Mouse (Mus musculus) retina, adult 2 months (tissue): ENCODE measurements at regions not wholly inside any gene's neighbourhood (a gene's known extent, or its start where the extent isn't known, plus 50 kb on each side); places are given as distances from the start of the nearest gene placed in this dataset.

Experiments used
- DNase-seq: peaks from one replicate; pipeline ENCODE4 v3.0.0-alpha.2; 2012; ENCODE audit warnings: low read depth, low spot score

DNA sequence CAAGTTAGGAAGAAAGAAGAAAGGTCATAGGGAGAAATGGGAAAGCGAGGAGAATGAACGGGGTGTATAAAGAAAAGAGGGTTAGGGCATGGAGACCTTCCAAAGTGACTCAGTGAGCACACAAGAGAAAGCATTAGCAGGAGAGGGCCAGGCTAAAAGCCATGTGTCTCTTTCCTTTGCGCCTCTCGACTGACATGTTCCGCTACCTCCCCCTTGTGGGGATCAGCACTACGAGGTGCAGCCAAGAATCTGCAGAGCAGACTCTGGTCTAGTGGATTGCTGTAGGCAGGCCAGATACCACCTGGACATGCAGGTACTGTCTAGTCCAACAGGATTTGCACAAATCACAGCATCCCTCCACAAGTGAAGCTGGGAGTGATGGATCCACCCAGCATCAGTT is 54.0 kb downstream of the Kcna5 start:
- no peak for DNase-seq

DNA sequence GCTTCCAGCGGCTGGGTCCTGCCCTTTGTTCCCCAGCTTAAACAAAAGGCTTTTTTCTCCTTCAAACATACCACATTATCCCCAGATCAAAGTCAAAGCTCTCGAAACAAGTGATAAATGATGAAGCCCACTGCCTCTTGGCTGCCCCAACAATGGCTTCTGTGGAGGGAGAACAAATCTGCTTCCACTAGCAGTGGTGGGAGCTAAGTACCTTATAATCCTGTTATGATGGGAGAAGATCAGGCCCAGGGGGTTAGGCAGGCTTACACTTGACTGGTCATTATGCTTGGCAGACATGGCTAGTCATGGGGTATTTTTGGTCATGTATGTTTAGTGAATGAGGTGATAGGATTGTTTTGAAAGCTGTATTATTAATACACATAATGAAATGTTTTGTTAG is 57.7 kb downstream of the Kcna5 start:
- no peak for DNase-seq

DNA sequence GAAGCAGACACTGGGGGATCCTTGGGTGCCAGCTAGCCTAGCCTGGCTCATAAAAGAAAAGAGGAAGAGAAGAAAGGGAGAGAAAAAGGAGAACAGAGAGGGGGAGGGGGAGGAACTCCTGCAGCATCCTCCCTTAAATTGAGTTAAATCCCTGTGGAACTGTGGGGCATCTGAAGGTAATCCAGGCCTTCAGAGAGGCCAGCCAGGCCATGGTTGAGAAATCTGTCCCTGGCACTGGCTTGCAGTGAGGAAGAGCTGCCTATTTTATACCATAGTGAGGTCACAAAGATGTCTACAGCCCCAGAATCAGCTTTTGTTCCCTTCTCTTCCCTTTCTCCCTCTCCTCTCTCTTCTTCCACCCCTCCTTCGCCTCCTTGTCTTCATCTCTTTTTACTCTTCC is 58.5 kb downstream of the Kcna5 start:
- no peak for DNase-seq

DNA sequence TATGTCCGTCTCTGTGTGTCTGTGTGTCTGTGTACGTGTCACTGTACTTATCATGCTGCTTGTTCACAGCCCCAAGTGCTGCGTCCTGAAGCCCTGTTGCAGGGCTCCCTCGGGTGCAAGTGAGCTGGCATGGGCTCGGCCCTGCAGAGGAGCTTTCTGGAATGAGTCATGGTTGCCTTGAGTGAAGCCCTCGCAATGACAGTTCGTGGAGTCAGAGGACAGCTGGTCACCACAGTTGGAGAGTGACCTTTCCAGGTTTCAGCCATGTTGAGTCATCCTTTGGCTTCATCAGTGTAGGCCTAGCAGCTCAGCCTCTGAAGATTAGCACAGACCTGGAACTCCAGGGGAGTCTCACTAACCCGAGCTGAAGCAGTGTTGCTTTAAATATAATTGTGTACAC is 59.7 kb downstream of the Kcna5 start:
- DNase-seq, result no peak

DNA sequence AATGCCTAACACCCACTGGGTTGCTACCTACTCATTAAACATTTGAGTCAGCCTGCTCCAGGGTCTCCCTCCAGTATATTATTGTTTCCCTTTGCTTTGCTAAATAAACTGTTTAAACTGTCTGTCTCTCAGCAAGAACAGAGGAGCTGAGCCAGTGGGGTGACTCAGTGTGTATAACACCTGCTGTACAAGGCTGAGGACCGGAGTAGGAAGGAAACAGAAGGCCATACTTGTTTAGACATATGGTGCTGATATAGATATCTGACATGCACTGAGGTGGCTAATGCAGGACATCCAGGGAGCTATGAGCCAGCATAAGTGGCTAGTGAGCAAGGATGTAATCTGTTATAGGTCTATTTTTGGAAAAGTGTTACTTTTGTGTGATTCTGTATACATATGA is 81.5 kb downstream of the Kcna5 start:
- no peak for DNase-seq

DNA sequence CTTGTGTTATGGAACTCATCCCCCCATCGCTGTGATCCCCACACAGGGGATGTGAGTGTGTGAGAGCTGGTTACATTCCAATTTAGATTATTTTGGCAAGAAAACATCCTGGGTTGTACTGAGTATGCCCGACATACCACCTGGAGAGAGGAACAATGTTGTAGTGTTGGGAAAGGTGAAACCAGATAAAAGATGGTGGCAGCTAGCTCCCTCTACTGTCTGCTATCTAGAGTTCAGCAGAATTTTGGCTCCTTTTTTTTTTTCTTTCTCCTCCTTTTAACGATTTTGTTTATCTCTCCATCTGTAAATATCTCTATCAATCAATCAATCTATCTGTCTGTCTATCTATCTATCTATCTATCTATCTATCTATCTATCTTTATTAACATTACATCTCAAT is 89.7 kb downstream of the Kcna5 start:
- DNase-seq, result no peak

DNA sequence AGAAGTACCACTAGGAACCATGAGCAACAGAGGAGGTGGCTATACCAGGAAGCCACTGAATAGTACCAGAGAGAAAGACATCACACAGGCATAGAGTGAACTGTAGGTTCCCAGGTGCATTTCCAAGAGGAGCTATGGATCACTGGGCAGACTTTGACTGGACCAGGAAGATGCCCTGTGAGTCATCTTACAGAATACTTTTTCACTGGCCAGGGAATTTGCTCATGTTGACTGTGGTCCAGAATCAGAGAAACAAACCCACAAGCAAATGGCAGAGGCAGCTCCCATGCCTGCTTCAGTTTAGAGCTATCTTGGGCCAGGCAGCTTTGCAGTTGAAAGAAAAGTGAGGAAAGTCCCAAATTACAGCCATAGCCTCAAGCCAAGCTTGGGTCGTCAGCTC is 95.0 kb downstream of the Kcna5 start:
- no peak for DNase-seq

DNA sequence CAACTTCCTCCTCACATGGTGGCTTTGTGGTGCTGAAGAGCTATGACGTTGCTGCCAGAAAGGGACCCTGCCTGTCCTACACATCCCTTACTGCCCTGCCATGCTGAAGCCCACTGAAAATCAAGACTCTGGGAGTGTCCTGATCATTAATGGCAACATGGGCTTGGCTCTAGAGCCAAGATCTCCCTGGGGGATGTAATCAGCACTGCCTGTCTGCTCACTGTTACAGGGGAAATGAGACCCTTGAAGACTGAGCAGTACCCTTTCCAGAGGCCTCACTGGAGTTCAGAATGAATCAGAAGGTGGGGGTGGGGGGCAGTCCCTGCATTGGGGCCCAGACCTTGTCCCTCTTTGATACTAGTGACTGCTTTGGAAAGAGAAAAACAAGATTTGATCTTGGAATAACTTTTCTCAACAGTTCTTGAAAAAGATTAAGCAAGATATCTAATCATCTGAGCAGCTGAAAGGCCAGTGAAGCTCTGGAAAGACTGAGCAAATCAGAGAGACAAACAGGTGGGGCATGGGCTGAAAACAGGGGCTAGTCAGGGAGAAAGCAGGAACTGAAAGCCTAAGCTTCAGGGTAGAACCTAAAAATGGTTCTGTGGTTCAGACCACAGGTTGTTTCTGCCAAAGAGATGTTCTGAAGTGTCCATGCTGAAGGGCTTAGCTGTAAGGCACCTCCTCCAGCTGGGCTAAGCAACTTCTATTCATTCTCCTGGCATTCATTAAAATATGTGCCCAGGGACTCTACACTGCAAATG is 97.1 kb downstream of the Kcna5 start:
- DNase-seq, result no peak

DNA sequence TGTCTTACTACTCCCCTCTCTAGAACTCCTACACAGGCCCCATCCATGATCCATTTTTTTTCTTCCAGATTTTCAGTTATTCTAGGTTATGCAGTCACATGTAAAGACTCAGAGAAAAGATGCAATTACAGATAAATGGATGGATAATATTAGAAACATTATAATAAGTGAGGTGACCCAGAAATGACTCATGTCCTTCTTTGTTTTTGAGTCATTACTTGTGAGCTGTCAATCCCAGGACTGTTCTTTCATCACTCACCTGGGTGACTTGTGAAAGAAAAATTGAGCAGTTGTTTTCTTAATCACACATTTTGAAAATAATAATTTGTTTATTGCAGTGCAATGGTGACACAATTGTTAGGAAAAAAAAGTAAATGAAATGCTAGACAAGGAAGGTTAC is 108.0 kb downstream of the Kcna5 start:
- no peak for DNase-seq

DNA sequence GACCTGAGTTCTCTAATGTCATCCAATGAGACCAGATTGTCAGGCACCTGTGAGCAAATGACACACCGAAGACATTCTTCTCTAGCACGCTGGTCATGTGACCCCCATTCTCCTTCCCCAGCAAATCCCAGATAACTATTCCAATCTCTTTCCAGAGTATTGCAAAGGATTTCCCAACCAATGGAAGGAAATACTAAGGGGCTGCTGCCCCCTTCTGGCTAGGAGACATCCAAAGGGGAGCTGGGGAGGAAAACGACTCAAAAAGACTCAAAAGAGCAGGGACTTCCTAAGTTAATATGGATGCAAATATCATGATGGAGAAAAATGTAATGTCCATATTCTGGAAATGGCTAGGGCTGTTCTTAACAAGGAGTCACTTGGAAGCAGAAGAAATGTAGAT is 129.5 kb downstream of the Kcna5 start:
- no peak for DNase-seq

DNA sequence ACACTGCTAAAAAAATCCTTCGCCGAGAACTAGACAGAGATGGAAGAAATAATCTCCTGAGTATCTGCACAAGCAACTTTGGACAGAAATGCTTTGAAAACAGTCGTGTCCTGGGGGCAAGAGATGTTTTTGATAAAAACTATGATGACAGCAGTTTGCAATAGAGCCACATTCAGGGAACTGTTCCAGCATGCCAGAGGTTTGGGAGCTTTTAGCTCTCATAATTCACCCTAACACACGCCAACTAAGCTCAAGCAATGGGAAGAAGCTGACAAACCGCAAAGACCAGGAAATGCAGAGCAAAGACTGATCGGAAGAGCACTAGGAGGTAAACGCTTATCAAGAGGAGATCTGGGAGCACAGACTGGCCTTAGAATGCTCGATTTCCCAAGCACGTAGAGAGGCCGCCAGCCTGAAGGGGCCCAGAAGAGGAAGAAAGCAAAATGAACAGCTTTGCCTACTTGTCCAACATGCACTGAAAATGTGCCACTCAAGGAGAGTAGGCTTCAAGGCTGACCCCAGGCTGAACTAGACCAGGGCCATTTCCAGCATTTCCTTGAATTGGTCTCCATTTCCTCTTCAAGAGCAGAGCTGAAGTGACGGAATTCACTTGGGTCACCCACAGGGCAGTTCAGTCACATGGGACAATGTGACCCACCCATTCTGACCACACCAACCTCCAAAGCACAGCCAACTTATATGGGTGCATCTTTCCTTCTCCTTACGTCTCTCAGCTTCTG is 130.7 kb downstream of the Kcna5 start:
- DNase-seq, result no peak

DNA sequence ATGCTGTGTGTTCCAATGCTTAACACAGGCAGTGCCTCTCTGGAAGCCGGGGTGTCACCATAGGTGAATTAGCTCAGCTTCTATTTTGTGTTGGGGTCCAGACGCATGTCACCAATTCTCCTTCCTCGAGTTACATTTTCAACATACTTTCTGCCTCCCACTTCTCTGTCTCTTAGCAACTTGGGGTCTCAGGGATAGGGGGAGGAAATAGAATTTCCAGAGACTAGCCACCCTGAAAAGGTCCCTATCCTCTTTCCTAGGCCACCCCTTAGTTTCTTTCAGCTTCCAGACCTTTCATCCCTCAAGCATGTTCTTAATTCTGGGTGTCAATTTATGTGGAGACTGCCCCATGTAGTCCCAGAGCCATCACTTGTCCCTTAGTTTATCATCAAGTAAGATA is 135.6 kb downstream of the Kcna5 start:
- no peak for DNase-seq

DNA sequence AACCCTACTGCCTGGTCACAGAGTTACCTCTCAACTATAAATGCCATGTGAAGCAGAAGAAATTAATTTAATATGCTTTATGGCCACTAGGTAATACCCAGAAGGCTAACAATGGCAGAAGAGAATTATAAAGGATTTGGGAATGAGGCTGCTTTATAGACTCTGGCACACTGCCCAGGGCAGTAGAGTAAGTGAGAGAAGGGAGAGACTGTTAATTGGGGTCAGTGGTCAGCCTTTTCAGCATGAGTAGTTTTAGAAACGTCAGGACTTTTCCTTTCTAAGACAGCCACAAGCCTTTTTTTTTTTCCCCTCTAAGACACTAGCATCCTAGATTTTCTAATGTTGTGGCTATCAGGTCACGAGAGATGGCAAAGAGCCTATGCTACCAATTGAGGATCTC is 136.6 kb downstream of the Kcna5 start:
- no peak for DNase-seq

DNA sequence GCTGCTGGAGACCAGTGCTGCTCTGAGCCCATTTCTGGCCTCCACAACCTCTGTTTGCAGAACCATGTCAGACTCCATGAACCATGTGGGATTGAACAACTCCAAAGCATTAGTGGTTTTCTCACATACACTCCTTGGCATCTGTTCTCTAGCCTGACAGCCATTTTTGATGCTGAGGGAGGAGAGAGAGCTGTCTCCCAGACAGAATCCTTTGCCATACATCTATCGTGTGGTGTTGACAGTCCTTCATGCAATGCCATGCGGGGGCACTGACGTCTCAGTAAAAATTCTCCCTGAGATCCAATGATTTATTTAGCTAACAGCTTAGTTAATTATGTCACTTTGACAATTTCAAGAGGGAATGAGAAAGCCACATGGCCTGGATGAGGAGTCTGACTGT is 140.2 kb downstream of the Kcna5 start:
- no peak for DNase-seq

DNA sequence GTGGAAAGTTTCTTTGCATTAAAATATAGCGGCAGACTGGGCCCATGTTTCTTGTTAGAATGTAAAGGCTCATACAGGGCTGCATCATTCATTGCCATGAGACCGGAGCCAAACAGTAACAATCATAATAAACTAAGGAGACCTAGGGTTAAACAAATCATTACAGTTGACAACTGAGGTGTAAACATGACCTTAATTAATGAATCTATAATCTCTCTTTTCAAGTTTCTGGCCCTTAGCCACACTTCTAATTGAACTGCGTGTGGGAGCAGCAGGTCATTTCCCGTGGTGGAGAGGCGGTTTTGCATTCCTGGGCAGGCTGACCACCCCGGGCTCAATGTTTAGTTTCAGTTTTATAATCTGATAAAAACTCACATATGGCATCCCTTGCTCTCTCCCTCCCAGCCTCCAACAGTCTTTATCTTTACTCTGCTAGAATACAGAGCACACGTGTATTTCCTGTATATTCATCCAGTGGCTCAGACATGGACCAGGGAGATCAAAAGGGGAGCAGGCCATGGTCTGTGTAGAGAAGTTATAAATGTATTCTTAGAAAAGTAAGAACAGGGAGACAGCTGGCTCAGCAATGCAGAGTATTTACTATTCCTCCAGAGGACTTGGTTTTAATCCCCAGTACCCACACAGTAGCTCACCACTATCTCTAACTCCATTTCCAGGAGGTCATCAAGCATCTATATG is 141.0 kb downstream of the Kcna5 start:
- DNase-seq, result no peak

DNA sequence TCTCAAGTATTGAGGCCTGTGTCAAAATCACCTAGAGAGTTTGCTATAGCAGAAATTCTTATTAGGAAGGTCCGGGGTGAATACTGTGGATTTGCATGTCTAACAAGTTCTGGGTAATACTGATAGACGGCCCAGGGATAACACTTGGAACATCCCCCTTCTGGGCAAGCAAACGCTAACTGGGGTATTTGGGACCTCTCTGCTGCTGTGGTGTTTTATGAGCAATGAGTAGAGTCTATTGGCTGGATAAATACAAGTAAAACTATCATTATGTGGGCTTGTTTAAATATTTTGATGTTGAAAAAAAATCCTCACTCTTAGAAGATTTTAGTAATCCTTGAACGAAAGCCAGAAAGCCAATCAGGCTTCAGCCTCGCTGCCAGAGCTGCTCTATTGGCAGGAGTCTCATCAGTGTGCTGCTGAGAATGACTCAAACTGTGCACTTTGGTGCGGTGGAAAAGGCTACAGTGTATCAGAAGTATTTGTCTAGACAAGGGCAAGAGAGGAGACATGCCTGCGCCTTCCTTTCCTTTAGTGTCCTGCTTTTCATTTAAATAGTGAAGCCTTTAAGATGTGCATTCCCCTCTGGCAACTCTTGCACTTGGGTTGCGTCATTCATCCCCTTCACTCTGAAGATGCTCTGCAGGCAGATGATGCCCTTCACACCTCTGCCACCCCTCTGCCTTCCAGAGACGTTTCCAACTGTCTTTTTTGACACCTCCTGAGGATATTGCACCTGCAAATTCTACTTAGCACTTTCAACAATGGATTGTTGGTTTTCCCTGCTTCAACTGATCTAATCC is 150.8 kb downstream of the Kcna5 start:
- no peak for DNase-seq

DNA sequence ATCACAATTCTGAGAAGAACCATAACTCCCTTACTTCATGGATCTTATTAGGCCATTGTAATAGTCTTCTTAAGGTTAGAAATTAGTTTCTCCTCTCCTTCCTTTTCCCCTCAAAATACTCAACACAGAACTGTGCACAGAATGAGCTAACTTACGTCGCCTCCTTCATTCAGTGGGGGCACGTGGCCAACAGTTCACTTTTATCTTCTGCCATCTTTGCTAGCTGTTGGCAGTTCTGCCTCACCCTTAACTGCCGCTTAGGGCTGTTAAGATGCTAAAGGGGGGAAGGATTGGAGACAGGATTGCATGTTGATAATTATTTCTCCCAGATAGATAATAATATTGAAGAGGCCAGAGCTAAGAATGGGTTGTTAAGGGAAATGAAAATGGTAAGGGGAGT is 158.0 kb downstream of the Kcna5 start:
- DNase-seq, result no peak

DNA sequence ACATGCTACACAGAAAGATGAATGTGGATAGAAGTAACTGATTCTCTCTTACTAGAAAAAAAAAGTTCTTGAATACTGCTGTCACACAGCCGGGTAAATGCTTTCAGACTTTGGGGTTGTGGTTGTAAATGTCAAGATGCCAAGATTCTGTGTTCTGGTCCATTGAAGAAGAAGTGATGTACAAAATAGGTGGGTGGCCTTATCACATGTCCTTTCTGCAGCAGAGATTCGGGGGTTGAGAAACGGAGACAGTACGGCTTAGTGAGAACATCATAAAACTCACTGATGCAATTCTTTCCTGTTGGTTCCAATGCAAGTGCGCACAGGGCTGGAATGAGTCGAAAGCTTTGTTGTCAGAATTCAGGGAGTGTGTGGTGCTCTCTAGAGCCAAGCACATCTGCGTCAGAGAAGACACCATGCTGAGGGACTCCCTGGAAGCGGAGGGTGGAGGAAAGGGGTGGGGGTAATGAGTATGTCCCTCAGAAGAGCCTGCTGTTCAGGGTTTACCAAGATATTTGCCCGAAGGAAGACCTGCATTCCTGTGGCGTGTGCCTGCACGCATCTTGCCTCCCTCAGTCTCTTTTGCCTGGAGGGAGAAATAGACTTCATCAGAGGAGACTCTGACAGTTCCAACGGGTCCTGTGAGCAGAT is 160.1 kb downstream of the Kcna5 start:
- no peak for DNase-seq

DNA sequence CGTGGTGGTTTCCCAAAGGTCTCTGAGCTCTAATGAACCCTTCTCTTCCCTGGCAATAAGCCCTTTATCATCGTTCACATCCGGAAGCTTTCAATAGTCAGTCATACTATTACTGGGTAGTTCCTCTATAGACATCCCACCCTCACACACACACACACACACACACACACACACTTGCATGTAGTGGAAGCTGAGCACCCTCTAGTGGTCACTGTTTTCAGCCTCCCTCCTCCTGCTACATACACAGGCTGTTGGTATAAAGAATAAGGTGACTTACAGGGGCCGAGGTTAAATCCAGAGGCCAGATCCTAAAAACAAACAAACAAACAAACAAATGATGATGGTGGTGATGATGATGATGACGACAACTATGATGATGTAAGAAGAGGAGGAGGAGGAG is 163.2 kb downstream of the Kcna5 start:
- peak; percentile 20 for DNase-seq

DNA sequence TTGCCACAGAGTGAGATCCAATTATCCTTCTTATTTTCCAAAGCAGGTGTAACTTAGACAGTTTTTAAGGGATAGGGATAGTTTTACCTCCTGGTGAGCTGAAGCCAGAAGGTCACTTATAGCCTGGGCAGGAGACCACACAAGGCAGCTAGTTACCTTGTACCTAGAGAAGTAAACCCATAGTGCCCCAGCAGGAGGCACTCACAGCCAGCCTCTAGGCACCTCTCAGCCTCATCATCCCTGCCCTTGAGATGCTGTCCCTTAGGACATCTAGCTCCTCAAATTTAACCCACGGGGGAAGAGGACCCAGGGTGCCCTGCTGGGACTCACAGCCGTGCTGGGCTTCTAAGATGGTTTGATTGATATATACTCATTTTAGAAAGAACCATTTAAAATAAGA is 163.7 kb downstream of the Kcna5 start:
- no peak for DNase-seq

DNA sequence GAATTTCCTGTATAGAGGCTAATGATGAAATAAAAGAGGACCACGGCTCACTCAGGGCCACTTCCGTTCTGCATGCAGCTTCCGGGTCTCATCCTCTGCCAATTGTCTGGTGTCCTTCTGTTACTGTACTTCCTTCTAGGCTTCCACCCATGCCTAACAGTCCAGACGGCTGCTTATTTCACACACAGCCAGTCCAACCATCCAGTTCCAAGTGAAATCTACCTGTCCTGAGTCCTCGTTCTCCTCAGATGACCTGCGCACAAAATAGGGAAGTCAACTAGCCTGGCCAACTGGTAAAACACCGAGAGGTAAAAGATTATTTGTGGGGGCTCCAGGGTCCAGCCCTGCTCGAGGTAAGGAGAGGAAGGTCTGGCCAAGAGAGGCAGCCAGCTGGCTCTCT is 169.7 kb downstream of the Kcna5 start:
- DNase-seq, result no peak

DNA sequence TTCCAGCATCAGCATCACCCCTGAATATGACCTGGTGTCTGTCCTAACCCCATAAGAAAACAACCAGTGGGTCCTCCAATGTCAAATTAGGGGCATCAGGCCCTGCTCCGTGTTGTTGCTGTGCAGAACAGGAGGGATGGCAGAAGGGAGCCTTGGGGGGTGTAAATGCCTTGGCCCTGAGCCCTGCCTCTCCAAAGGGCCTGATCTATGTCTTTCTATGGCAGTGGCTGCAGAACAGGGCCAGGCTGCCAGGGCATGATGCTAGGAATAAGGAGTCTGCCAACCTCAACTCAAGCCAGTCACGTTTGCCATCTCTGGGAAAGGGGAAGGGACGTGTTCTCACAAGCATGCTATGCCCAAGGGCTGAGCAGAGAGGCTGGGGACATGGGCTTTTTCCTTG is 172.9 kb downstream of the Kcna5 start:
- no peak for DNase-seq
